Mouse (Mus musculus): ENCODE results near the gene 1700016C15Rik. TPM values are rescaled to one million over a fixed set of nuclear protein-coding genes. Genes with fewer than 3 reads are reported as not detected.

1700016C15Rik gene
- polyA plus RNA-seq, 1 experiment from 2014 or later = not detected

Other genes with a start within 250 kb of the 1700016C15Rik start
- gene Adss, start 66.7 kb downstream of the 1700016C15Rik start, polyA plus RNA-seq (2014; fragmentation: Nextera tagmentation; extraction: Ambion mirVana) = 52.2 and 53.8 TPM in 2 replicates

Measured in forebrain, embryonic 14.5 days (tissue).